Mouse (Mus musculus) kidney, postnatal 4 days (tissue): ENCODE results near the gene Vmn1r21.
"Not testable (repeated sequence)": the region's sequence is repeated elsewhere in the genome, so short reads cannot be mapped to it uniquely, and the experiment has no call there.

Experiments
- DNase-seq, 2 experiments: peaks; one replicate each; pipeline ENCODE4 v3.0.0; 2021; ENCODE audit warnings: mixed read lengths in 2 of 2

Vmn1r21 gene

DNA sequence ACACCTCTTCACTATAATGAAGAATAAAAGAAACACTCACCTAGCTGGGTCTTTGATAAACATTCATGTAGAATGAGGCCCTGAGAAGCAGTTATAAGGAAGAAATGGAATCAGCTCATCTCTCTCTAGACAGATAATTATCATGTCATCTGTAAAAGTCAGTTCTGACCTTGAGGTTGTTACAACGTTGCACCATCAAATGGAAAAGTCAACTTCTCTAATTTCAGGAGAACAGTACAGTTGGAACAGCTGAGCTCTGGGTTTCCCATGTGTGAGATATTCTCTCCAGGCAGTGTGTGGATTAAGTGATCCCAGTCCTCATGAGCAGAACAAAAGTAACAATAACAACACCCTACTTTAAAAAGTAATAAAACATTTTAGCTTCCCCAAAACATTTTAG lies at the start of gene Vmn1r21:
Gene Vmn1r21, minus strand, starts transcription at position 58 of the 400 bp plus-strand sequence.
- DNase-seq, result no peak

DNA sequence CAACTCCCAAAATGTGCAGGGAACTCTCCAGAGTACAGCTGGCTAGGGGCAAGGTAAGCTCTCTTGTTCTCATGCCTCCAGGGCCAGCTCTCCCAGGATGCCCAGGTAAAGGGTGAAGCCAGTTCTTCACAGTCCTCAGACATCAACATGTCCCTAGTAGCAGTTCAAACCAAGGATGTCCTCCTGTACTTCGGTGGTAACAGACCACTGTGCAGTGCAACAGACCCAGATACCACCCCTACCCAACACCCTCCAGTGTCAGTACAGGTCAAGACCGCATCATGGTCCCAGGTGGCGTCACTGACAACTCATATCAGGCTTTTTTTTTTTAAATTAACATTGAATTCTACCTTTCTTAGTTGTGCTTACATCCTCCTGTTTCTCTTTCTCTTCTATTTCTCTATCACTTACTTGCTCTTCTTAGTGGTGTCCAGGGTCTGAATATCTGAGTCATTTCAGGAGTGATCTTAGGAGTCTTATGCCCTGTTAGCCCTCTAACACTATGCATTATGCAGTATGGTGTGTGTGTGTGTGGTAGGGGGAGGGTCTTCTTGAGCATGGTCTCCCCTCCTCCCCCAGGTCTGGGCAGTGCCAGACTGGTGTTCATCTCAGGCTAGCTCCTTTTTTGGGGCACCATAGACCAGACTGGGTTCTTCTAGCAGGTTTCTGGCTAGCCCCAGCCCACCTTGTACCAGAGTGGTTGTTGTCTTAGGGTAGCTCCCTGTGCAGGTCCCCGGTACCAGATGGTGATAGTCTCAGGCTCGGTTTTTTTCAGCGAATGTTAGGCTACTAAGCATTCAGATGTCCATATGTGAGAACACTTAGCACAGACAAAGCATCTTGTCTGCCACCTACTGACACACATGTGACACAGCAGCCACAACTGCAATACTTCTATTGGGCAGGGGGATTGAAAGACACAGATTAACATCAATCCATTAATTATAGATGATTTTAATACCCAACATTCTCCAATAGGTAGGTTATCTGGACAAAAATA lies 9.2 kb upstream of the Vmn1r21 start:
- DNase-seq, result peak; percentile 26 to 45

DNA sequence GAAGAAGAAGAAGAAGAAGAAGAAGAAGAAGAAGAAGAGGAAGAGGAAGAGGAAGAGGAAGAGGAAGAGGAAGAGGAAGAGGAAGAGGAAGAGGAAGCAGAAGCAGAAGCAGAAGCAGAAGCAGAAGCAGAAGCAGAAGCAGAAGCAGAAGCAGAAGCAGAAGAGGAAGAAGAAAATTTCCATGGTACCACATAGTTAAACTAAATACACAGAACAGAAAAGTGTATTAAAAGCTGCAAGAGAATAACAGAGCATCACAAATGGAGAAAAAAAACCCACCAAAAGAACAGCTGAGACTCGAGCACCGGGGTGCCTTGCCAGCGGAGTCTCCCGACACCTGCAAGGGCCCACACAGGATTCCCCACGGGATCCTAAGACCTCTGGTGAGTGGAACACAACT lies 1.0 kb upstream of the Vmn1r21 start:
- not testable (repeated sequence) for DNase-seq

DNA sequence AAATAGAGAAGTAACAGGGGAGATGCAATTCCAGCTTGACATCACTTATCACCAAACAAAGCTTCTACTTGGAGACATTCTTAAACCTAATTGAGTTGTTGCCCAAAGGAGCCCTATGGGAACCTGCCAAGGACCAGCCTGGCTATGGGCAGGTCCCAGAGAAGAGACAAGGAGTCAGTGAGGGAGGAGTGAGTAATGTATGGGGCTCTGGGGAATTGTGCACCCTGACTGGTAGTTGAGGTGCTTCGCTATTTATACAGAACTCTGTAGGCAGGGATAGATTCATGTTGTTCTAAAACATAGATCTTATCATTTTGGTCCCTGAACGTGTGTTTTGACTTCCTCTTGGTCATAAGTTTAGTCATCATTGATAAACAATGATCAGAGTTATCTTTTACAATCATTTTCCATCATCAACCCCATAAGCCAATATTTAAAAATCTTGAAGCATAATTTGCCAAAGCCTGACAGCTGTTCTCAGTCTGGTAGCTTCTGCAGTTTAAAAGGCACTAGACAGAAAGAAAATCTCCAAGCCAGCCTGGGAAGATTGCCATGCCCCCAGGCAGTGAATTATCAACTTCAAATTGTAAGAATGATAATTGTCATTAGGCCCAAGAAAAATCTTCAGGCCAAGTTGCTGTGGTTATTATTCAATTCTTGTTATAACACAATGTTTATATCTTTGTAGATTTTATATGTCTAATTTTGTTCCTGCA lies 10.3 kb downstream of the Vmn1r21 start:
- DNase-seq, result no peak

DNA sequence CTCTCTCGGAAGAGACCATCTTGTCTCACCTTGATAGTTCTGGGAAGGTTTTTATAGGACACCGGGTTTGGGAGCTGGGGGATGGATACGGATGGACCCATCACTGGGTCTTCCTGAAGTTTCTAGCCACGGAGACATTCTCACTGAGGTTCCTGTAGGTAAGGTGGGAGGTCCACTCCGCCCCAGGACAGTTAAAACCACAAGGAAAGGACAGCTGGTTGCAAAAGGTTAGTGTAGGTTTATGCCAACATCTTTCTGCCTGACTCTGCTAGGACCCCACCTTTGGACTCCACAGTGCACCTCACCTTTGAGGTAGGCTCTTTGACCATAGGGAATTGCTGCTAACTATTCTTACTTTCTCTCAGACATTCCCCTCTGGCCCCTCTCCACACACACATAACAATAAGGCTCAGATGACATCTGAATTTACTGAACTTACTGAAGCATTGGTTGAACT lies 24.9 kb downstream of the Vmn1r21 start:
- DNase-seq, result no peak

DNA sequence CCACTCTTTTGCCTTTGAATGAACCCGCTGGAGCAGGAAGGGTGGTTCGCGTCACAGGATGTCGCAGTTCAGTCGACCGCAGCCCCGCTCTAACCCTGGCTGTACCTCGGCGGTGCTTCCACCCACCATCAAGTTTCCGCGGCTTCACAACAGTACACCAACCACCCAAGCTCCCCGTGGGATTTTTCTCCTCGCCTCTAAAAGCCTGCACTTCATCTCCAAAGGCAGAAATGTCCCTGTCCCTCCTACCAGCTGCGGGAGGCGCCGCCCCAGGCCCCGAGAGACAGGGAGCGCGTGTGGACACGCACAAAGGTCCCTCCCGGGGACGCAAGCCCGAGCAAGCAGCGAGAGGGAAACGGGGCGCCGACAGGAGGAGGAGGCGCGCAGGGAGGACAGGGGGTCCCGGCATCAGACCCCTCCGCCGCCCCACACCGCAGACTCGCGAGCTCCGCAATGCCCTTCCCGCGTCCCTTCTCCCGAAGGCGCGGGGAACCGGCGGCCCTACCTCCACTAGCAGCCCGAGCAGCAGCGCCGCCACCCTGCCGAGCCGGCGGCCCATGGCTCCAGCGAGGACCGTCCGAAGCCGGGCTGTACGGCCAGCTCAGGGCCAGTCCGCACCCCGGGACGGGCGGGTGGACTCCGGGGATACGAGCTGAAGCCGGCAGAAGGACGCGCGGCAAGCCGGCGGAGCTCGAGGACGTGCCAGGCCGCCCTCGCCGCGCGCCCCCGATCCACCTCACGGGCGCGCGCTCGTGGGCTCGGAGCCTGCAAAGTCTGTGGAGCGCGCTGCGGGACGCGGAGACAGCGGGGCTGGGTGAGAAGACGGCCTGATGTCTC lies 25.5 kb downstream of the Vmn1r21 start, which contains the start of gene Vopp1:
Gene Vopp1, minus strand, starts transcription at position 738 of the 837 bp plus-strand sequence.
- DNase-seq, result peak; percentile 79 to 88

DNA sequence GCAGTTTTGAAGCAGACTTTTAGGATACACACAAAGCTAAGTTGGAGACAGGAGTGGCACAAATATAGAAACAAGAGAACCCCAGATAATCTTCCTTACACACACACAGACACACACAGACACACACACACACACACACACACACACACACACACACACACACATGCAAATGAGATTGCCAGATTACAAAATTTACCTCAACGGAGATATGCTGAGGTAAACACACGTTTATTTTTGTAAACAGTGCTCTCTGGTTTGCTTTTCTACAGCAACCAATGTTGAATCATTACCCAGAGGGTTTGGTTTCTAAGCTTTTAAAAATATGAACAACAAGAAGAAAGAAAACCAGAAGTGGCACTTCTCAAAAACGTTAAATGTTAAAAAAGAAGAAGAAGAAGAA lies 26.7 kb downstream of the Vmn1r21 start:
- DNase-seq, result no peak

DNA sequence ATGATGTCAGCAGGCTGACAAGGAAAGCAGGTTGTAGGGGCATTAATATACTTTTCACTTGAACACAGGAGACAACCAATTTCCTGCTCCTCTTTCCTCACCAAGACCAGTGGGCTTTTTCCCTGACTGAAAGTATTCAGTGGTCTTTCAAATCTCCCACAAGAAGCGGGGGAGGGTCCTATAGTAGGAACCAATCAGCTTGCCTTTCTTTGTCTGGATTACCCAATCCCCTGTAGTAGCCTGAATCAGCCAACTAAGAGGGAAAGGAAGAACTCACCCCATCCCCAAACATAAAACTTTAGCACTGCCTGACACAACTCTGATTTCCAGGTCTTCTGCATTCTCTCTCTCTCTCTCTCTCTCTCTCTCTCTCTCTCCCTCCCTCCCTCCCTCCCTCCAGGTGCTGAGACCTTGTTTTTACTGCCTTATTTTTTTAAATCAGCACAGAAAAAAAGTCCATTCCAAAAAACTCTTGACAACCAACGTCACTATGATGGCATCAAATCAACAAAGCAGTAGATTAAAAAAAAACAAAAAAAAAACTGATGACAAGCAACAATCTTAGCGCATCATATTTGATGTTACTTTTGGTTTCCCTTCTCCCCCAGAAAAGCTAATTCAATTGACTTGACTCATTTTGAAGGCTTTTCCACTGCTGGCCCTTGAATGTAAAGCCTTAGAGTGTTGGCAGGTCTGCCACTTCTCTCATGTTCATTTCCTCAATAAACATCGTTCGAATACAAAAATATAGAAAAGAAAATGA lies 27.3 kb downstream of the Vmn1r21 start:
- DNase-seq, result no peak

DNA sequence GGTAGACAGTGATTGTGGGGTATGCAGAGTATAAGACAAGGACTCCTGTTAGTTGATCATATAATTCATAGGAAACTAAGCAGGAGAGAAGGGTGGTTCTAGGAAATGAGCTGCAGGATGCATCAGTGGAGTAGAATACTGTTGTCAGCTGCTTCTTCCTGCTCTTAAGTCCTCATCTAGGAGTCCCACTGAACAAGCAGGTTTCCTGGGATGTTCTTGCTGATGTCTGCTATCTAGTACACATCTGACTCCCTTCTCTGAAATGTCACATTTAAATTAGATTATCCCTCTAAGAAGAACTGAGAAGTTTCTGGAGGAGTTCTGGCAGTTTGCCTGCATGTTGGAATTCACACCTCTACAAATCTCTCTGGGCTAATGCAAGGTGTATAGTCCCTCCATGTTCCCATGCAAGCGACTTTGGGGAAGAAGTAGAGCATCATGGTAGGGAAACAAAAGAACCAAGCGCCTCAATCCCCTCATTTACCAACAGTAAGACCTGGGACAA lies 35.7 kb downstream of the Vmn1r21 start:
- DNase-seq, result no peak

DNA sequence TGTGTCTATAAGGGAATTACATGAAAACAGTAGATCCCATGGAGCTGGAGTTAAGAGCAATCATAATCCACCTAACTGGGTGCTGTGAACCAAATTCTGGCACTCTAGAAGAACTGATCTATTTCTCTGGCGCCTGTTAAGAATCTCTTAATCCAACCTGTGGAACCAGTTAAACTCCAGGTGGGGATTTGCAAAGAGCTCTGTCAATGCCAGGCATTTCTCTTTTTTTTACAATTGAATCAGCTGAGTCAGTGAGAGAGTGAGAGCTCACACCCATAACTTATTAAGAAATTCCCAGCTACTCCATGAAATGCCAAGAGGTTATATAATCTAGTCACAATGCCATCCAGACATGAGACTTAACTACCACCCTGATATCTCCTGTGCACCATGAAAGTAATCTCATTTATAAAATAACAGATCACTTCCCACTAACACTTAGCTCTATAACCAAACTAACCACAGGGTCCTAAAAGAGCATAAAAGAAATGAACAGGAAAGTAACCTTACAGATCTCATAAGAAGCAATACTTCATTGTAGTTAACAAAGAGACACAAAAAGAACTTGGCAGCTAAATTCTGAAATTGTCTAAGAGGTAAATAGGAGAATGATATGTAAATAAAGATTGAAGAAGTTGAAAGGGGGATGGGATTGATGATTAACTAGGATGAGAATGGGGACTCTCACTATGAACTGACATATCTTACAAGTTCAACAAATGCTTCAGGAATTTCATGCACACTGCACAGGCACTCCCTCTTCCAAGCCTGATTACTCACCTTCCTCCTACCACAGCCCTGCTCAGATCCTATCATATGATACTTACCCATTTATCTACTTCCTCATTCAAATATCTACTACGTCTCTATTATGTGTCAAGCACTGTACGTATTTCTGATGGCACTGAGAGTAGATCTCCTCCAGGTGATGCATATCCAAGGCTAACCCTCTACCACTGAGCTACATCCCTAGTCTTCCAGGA lies 38.1 kb downstream of the Vmn1r21 start:
- no peak for DNase-seq

DNA sequence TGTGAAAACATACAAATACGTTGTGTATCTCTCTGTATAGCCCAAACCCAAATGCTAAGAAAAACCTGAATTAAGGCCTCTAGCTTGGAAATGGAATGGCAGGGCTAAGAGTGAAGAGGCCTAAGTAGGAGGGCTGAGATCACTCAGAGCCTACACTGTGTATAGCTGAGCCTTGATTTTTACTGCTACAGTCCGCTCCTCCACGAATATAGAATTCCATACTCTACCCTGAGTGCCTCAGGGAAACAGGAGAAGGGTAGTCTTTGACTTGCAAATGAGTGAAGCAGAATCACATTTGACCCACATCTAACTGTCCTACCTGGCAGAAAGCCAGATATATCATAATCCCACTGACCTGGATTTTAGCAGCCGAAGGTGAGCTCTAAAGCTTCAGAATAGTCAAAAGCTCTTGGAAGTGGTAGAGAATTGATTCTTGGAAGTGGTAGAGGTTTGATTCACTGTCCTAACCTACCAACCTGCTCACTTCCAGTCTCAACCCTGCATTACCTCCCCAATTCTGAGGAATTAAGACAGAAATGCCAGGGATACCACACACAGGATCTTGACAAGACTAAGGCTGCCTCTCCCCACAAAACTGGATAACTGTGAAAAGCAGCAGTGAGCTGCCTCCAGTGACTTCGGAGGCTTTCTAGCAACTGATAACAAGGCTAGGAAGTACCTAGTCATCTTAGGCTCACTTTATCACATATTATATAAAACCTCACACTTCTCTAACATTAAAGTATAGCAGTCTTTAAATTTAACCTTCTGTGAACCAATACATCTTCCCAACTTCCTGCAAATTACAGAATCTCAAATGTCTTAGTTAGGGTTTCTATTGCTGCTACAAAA lies 44.7 kb downstream of the Vmn1r21 start:
- no peak for DNase-seq

DNA sequence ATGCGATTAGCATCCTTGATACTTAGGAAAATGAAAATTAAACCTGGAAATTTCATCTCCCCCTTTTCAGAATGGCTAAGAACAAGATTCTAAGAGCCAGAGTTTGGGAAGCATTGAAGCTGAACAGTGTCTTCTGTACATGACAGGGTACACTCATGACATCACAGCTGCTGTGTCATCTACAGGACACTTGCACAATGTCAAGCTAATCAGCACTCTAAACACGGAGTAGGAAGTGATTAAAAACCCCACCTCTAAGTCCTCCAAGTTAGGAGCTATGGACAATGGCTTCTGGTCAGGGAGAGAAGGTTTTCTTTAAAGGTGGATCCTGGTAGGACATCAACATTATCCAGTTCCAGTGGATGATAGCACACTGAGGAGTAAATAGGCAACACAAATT lies 47.0 kb downstream of the Vmn1r21 start:
- no peak for DNase-seq

DNA sequence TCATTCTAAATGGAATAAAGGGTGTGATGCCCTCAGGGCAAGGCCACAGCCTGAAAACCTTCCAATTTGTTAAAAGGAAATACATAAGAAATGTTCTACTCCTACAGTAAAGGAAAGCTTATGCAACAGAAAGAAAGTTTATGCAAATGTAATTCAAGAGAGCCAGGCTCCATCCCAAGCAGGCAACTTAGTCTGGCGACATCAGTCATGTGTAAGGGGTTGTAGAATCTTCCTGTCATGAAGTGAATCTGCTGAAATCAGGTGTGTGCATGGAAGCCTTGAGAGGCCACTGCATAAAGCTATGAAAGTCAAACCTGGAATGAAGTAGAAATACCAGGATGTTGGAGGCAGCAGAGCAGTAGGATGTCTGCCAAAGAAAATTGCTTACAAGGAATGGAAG lies 51.2 kb downstream of the Vmn1r21 start:
- DNase-seq, result no peak

DNA sequence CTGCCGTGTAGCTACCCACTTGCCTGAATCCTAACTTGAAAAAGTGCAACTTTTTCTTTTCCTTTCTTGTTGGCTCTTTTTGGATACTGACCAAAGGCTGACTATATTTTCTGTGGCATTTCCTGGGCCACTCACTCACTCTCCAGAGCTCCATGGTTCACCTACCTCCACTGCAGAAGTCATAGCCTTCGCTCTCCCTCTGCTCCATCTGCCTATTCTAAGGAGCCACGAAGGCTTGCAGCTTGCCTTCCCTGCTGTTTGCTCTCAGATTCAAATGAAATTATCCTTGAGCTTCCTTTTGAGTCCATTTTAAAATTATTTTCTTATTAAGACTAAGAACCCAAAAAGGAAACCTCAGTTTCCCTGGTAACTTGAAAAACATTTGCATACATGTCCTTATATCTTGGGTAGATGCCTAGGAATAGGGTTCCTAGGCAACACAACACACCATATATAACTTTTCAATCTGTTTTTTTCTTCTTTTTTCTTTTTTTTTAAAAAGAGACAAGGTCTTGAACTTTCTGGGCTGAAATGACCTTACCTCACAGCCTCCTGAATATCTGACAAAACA lies 53.2 kb downstream of the Vmn1r21 start:
- DNase-seq, result no peak

DNA sequence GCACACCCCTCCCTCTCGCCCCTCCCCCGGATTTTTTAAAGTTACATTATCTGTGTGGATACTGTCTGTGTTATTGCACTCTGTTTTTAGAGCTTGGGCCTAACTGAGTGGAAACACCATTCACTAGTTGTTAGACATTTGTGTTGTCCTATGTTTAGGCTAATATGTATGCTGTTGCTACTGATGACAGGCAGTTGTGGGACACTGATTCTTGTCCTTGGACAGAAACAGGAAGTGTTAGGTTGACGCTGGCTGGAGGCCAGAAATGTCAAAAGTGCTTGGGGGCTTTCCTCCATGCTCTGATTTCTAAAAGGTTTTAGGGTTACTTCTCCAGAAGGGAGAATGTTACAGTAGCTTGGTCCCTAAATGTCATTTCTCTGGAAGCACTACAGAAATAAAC lies 54.3 kb downstream of the Vmn1r21 start:
- DNase-seq, result peak; percentile 25 to 40
